Mouse (Mus musculus) ZHBTc4 (cell line): ENCODE results near the gene B230307C23Rik.
"Not testable (repeated sequence)": the region's sequence is repeated elsewhere in the genome, so short reads cannot be mapped to it uniquely, and the experiment has no call there.

Source experiments
- DNase-seq: peaks from one replicate; pipeline ENCODE4 v3.0.0-alpha.2; 2011; ENCODE audit warnings: low read depth, low spot score

Gene B230307C23Rik

GRCm38 (mm10) chr16:97996616-97997382 is at the start of gene B230307C23Rik:
Gene B230307C23Rik, plus strand, starts transcription at chr16:97997315.
- peak; percentile 91 for DNase-seq

GRCm38 (mm10) chr16:97948836-97949235 is 48.3 kb upstream of the B230307C23Rik start:
- no peak for DNase-seq

DNA sequence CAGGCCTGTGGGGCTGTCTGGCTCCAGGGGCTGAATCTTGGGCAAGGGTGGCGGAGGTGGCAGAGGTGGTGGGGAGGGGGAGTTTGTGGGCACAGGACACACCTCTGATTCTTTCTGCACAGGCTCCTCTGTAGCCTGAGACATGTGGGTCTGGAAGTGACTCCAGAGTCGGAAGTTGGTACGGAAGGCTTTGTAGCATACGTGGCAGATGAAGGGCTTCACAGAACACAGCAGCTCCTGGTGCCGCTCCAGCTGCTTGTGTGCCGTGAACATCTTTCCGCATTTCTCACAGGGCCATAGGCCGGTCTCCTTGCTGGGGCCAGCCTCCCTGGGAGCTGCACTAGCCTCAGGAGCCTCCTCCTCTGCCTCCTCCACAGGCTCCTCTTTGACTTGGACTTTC is 47.1 kb upstream of the B230307C23Rik start:
- DNase-seq = no peak

DNA sequence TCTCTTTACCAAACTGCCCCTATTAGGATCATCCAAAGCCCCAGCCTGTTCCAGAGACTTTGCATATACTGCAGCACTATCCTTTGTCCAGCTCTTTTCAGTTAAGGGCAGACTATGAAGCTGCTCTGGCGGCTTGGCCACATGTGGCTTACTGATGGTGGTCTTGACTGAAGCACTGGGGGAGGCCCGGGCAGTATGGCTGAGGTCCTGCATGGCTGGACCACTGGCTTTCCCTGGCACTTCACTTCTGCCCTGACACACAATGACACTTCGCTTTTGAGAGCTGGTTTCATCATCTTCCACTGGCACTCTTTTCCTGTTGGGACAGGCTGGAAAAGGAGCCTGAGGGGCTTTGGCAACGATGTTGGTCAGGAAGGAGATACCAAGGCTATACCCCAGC is 44.7 kb upstream of the B230307C23Rik start:
- no peak for DNase-seq

GRCm38 (mm10) chr16:97952801-97953200 is 44.3 kb upstream of the B230307C23Rik start:
- DNase-seq = no peak

DNA sequence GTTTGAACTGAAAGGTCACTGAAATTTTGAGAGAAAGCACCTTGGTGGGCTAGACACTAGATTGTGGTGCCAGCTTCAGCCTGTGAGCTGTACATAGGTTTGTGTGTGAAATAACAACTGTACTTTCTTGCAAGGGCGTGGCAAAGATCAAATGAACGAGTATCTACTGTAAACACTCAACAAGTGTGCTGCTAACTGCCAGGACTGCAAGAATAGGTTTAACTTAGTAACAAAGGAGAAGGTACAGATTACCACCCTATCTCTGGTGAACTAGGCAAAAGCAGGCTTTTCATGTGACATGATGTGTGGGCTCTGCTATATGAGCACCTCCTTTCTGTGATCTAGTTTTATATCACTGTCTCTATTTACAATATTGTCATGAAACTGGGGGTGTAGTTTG is 43.8 kb upstream of the B230307C23Rik start:
- no peak for DNase-seq

DNA sequence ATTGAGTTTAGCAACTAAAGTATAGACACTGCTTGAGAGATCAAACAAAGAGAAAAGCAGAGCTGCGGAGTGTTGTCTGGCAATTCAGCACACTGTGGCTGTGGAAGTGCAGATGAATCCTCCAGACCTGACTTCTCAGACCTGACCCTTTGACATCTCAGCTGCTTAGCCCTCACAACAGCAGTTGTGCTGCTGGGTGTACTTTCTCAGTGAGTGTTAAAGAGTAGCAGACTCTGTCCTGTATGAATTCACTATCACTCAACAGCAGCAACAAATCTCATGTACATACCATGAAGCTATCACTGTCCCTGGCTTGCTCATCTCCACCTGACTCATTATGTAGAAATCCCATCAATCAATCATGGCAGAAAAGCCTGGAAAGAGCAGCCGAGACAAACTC is 41.1 kb upstream of the B230307C23Rik start:
- no peak for DNase-seq

- DNase-seq = no peak
Measured at GRCm38 (mm10) chr16:97957626-97958025, 39.5 kb upstream of the B230307C23Rik start.

DNA sequence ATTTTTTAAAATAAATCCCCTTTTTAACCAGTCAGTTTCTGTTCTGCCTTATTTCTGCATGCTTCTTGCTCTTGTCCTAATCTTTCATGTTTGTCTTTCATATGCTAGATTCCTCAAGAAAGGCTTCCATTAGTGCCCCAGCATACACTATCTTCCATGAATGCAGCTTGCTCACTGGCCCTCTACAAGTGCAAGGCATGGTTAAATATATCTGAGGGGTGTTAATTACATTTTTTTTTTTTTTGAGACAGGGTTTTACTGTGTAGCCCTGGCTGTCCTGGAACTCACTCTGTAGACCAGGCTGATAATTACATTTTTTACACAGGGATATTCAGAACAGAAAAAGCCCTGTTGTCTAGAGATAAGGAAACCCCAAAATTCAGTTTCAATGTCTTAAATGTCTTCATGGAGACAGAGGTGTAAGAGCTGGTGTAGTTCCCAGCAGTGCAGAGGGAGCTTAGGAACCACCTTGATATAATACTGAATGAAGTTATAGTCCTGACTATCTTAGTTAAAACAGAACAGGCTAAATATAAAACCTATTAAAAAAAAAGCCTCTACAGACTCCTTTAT is 38.6 kb upstream of the B230307C23Rik start:
- DNase-seq = no peak

DNA sequence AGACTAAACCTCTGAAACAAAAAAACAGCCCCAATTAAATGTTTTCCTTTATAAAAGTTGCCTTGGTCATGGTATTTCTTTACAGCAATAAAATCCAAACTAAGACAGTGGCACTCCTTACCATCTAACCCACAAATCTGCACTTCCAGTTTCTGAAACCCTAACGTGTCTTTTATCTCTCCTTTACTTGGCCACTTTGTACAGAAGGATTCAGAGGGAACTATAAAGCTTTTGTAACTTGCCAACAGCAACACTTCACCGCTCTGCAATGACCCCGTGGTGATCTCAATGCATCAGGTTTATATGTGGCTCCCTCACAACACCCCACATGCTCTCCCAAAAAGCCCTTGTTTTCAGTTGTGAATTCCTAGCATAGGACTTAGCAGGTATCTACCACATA is 36.8 kb upstream of the B230307C23Rik start:
- no peak for DNase-seq

DNA sequence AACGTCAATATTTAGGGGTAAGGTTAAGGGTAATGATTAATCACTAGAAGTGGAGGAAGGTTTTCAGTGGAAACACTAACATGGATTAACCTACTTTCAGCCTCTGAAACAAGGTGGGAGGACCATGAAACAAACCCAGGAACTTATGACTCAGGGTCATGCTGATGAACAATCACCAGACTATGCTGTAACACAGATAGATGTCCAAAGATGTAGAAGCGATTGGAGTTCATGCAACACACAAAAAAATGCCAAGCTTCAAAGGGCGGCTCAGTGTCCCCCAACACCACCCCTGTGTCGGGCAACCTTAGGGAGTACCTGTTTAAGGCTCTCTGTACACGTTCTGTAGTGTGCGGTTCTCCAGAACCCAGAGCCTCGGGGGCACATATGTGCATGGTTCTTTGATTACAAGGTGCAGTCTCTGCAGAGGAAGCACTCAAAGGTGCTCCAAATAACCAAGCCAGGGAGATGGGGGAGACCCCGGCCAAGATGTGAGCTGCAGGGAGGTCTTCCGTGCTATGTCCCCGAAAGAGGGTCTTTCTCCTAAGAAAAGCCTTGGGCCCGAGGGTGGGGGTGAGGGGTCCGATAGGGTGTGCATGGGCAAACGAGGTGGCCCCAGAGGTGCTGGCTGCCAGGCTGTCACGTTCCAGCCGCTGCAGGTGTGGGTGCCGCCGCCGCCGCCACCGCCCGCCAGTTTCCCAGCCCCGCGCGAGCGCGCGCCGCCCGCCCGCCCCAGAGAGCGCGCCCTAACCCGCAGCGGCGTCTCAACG is 35.5 kb upstream of the B230307C23Rik start:
- DNase-seq = no peak

DNA sequence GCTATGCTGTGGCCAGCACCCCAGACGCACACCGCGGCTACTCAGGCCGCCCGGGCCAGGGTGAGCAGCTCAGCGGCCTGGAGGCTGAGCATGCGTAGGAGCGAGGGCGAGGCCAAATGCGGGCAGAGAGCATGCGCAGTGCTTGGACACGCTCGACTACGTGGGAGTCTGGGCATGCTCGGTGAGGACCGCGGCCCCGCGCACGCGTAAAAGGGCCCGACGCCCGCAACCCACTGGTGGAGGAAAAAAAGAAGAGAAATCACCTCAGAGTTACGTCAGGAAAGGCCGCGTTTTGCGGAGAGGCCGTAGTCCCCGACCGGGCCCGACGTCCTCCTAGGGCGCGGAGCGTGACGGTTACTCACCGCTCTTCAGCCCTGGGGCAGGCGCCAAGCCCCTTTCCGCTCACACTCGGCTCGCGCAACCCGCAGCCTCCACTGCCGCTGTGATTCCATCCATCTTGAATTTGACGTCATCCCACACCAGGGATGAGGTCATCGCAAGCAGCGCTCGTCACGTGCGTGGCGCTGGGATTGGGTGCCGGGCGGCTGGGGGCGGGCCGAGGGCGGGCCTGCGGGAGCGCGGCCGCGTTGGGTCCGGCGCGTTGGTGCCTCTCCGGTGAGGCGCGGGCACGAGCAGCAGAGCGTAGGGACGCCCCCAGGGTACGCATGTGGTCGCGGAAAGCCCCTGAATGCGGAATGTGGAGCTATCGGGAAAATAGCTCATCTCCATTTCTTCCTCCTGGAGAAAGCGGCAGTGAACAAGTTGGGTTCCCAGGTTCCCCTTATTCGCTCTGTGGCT is 34.8 kb upstream of the B230307C23Rik start, which contains the start of the genes C2cd2 and Zbtb21:
C2cd2 (minus strand) TSS at position 448 of the 798 bp plus-strand sequence.
Zbtb21 (minus strand) TSS at position 472 of the 798 bp plus-strand sequence.
- DNase-seq = peak; percentile 98

DNA sequence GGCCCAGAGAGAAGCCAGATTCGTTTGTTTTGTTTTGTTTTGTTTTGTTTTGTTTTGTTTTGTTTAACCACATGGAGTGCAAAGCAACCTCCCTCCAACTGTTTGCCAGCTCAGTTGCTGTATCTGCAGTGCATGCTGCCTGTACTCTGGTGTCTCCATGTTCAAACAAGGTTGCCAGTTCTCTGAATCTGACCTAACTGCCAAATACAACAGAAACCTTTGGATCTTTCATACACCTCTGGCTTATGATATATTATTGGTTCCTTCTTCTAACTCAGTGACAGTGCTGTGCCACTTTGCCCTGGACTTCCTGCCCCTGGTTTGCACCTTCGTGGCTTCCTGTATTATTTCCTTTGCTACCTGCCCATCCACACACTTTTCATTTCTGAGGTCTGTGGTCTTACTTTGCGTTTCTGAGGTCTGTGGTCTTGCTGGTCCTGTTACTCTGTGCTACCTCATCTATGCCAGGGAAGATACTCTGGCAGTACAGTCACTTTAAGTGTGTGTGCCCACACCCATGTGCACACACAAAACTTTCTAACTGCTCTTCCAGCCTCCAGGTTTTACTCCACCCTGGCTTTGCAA is 33.1 kb upstream of the B230307C23Rik start:
- DNase-seq = no peak

DNA sequence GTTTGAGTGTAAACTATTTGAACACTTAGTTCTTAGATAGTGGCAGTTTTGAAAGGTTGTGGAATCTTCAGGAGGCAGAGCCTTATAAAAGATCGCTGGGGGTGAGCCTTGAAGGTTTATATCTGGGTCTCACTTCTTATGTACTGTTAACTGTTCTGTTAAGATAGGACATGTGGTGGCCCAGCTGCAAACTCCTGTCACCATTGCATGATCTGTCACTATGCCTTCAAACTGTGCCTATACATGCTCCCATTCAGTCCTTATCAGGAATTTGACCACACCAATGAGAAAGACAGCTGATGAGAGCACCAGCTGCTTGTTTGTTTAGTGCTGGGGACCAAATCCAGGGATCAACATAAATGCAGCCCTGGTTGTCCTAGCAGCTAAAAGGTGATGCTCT is 19.8 kb upstream of the B230307C23Rik start:
- no peak for DNase-seq

DNA sequence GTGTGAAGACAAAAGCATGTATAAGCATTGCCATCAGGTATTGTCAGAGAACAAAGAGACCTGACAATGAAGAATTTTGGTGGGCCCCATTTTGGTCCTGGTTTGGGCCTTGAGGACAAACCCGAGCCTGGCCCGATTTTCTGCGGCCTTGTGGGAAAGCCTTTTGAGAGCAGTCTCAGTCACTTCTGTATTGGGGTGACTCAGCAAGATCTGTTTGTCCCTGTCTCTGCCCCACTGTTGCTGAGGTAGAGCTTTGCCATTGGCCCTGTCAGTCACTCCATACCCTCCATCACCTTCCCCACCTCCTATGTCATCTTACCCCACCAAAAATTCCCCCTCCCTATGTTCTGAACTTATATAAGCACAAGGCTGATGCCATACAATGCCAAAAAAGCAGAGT is 19.4 kb upstream of the B230307C23Rik start:
- DNase-seq = no peak

DNA sequence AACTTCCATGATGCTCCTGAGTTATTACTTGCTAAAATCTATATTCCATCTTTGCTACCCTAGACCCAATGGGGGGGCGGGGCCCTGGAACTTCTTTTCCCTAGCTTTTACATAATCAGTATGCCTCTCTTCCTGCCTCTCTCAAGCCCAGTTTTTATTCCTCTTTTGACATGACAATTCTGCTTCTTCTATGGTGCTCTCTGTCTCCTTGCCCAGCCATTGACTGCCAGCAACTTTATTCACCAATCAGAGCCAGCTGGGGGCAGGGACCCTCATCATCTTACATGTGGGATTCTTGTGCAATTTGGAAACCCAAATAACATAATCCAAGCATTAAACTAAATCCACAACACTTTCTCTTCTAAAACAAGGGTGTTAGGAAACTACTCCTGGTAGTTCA is 15.8 kb upstream of the B230307C23Rik start:
- DNase-seq = no peak

DNA sequence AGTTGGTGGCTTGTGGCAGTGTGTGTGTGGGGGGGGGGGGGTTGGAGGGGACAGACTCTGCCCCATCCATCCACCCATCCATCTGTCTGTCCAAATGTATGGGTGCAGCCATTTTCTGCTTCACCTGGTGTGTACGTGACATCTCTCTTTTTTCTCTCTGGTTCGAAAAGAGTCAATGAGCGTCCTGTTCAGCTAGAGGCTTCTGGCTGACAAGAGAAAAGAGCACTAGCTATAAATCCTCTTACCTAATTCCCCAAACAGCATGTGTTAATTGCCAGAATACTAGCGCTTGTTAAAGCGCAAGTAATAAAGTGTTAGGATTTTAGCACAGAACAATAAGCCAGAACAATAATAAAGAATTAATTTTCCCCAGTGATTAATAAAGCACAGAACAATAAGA is 12.5 kb upstream of the B230307C23Rik start:
- no peak for DNase-seq

- no peak for DNase-seq
Measured at GRCm38 (mm10) chr16:97991517-97991916, 5.6 kb upstream of the B230307C23Rik start.

DNA sequence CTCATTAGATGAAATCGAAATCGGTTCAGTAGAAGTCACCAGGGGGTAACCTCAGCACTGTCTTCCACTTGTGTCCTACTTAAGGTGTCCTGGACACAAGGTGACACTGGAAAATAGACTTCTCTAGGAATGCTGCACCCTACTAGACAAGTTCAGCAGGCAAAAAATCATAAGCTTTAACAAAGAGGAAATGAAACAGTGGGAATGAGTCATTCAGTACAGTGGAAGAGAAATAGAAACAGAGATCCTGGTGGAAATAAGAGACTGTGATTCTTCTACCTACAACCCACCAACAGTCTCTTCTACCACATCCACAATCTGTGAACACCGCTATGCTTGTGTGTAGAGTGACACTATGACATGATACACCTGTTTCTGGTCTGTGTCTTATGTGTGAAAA is 4.6 kb upstream of the B230307C23Rik start:
- not testable (repeated sequence) for DNase-seq

GRCm38 (mm10) chr16:97995849-97996615 is 1.1 kb upstream of the B230307C23Rik start:
- DNase-seq = no peak

GRCm38 (mm10) chr16:97997383-97997731 is 242 bp downstream of the B230307C23Rik start:
- not testable (repeated sequence) for DNase-seq
